Mouse (Mus musculus) adrenal gland, postnatal 36 days (tissue): ENCODE measurements around the gene Ggct. TPM values are rescaled to one million over a fixed set of nuclear protein-coding genes. Genes with fewer than 3 reads are reported as not detected.
"Not testable (repeated sequence)": the region's sequence is repeated elsewhere in the genome, so short reads cannot be mapped to it uniquely, and the experiment has no call there.

Source experiments
- DNase-seq, 2 experiments: peaks; one replicate each; pipeline ENCODE4 v3.0.0; 2021; ENCODE audit warnings: mixed read lengths in 1 of 2
- total RNA-seq, 2 experiments: library from RNA; stranded (reverse); gene quantifications; 2 replicates each; pipeline ENCODE4 v1.2.3; 2021

Ggct gene
- total RNA-seq, 2 experiments from 2014 or later, result 4.7 to 9.5 TPM

DNA sequence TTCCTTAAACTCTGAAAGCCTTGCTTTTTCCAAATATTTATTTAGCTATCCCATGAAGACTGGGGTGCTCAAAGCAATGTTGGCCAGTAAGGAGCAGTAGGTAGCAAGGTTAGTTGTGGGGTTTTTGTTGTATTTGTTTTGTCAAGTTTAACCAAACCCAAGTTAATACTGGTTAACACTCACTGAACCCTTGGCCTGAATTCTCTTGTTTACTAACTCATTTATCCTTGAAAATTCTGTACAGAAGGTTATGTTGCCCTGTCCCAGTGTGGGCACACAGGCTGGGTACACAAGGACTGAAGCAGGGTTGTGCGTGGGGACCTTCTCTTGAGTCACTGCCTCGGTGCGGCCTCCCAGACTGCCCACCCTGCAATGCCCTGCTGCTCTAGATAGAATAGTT is 3.6 kb upstream of the Ggct start:
- DNase-seq, result no peak

DNA sequence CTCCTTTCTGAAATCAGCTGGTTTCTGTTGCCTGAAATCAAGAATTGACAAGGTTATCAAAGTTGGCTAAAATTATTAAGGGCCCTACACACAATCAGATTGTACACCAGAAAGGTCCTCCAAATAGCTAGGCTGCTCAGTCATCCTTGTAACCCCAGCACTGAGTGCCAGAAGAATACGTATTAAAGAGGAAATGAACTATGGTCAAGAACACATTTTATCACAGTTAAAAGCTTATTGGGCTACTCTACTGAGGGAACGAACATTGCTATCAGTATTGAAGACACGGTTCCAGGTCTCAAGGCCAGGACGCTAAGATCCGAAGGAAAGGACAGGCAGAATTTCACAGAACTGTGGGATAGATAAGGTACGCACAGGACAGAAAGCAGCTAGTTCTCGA is 609 bp downstream of the Ggct start:
- DNase-seq, result no peak

DNA sequence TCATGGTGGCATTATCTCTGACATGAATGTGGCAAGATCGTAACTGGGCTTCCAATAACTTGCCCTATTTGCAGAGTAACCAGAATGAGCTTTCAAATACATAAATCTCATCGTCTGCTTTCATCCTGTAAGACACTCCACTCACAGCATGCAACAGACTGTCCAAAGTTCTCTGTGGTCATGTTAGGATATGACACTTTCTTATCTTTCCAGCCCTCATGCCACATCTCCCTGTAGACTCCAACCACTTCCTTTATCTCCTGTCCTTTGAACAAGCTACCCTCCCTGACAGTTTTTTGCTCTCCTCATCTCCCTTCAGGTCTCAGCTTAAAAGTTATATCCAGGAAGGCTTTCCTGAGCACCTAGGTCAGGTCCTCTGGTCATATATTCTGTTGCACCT is 1.6 kb downstream of the Ggct start:
- DNase-seq, result no peak

DNA sequence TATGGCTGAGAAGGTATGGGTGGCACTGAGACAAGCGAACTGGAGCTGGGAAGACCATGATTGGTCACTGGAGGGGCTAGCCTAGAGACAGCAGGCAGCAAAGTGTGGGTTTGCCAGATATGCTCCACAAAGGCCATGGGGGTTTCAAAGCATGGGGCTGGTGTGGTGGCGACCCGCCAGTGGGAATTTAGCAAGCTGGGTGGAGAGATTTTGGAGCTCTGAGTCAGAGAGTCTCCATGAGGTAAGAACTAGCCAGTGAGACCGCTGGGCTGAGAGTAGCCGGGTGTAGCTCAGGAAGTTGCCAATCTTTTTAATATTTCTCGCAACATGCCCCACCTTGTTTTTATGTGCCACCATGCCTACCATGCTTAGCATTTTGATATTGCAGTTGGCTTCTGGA is 4.6 kb downstream of the Ggct start:
- DNase-seq, result no peak

DNA sequence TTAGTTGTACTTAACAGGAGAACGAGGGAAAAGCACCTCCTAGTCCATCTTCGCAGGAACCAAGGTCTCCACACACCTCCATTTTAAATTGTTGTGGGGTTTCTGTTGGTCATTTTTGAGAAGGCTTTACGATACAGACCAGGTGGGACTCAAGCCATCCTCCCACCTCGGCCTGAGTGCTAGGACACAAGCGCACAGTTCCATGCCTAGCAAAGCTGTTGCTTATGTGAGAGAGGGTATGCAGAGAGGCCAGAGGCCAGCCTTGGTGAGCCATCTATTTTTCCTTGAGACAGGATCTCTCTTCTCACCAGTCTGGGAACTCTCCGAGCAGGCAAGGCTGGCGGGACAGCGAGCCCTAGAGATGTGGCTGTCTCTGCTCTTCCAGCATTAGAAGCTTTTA is 8.7 kb downstream of the Ggct start:
- DNase-seq, result no peak

DNA sequence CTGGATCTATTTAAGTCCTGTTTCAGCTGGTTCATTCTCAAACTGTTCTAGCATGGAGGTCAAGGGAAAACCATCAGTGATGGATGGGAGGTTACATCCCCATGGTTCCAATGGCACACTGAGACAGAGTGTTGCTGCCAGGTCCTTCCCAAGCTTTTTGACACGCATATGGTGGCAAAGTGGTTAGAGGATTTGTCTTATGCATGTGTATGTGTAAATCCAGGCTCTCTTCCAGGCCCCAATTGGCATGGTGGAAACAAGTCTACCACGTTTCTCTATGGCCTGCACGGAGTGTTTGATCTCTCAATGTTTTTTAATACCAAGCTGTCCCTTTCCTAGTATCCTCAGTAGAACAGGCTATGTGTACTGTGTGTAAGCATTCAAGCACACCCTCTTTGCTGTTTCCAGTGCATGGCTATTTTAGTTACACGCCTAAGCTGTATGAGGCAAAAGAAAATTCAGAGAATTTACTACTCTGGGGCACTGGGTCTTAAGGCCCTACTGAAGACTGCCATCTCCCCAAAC is 9.2 kb downstream of the Ggct start:
- no peak for DNase-seq

DNA sequence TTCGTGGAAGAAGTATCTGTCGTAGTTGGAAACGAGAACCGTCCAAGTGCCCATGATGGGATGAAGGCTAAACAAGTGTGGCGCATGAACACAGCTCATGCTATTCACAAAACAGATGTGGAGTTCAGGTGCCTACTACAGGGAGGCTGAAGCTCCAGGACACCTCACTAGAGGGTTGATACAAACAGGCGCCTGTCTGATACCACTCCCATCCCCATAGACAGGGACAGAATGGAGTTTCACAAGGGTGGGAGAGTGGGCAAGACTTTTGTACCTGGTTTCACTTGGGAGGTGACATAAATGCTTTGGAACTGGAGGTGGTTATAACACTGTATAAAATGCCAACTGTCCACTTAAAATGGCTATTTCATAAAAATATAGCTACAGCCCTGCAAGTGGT is 13.3 kb downstream of the Ggct start:
- DNase-seq, result no peak

DNA sequence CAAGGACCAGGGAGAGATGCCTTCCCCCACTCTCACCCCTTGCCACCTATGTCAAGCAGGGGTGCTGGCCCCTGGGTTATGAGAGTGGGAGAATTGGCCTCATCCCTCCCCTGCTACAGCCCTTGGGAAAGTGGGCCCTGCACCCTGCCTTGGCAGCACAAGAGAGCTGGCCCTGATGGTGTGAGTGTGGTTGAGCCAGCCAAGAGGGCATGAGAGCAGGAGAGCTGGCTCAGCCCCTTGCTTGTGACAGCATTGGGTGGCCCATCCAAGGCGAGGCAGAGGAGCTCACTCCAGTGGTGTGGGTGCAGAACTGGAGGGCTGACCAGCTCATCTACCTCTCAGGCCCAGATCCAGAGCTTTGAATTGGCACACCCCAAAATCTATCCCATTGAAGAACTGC is 17.1 kb downstream of the Ggct start:
- no peak for DNase-seq

DNA sequence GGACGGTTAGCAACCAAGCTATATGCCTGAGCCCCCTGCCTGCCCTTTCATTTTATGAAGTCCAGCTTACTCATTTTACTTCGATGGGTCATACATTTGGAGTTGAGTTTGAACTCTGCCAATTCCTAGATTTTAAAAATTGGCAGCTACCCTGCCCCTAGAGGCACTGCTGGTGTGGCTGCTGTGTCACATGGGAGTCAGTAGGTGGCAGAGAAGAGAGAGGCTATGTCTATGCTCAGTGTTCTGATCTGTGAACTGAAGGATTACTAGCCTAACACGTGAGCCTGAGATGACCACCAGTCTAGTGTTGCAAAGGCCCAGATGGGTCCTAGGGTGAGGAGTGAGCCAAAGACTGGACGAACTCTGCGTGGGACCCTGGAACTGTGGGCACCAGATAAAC is 18.2 kb downstream of the Ggct start:
- peak; percentile 43 to 46 for DNase-seq

DNA sequence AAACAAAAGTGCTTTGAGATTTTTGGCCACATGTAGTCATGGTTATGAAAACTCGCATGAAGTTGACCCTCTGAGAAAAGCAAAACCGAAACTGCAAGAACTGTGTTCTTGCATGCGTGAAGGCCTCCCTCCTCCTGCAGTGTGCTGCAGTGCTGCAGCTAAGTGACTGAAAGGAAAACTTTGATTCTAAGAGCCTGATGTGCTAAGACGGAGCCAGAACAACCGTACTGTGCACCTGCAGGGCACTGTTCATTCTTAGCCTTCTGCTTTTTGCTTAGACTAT is 19.9 kb downstream of the Ggct start:
- peak; percentile 18 to 27 for DNase-seq

DNA sequence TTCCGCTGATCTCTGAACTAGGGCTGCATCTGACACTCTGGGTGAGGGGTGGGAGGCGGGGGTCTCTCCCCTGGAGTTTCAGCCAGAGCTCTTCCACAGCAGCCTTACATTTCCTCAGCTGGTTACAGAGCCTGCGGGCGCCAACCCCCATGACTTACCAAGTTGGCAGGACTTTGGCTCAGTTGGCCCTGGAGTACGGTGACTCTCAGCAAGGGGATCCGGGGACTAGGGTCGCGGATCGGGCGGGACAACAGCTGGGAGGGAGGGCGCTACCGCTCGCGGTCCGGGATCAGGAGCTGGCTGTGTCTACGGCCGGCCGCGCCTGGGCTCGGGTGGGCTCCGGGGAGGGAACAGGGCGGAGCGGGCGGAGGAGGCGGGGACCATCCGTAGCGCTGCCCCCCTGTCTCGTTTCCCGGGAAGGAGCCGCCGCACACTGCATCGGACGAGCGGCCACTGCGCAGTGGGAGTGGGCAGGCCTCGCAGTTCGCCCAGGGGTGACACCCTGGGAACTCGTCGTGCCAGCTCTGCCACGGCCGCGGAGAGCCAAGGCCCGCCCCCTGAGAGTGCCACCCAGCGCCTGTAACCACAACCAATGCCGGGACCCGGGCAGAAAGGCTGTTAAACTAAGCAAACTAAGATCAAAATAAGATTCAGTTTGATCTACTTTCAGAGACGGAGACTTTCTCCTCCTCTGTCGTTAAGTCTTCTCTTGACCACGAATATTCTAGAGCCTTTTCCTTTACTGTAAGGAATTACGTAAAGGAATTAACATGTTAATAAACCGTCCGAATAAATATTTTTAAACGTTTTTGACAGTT is 20.4 kb downstream of the Ggct start, which contains the start of gene Nod1:
TSS of gene Nod1 (minus strand) at position 502 of the 818 bp plus-strand sequence.
- peak; percentile 89 to 90 for DNase-seq

DNA sequence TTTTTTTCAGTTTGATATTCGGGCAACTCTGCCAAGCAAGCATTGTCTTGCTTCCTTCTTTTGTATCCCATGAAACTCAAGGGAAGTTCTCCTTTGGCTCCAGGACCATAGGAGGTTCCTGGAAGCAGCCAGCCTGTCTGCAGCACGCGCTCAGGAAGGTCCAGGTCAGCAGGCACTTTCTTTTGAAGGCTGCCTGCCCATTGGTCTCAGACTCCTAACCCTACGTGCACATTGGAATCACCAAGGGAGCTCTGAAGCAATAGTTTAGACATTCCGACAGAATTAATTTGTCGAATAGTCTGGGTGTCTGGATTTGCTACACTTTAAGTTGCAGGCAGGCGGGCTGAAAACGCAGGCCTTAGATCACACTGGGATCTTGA is 21.0 kb downstream of the Ggct start:
- DNase-seq, result peak; percentile 27 to 56

DNA sequence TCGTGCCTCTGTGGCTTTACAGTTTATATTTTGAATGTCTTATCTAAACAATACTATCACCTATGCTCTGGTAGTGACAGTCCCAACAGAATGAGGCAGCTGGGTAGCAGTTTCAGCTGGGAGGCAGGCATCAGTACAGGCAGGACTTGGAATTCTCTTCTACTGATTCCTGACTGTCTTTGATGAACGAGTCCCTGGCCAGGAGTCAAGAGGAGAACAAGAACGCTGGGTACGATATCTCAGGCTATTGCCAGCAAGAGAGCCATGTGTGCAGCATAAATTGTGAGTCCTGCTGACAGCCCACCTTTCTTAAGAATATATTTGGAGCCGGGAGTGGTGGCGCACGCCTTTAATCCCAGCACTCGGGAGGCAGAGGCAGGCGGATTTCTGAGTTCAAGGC is 22.2 kb downstream of the Ggct start:
- DNase-seq, result peak in 1 of 2 experiments; percentile 28

DNA sequence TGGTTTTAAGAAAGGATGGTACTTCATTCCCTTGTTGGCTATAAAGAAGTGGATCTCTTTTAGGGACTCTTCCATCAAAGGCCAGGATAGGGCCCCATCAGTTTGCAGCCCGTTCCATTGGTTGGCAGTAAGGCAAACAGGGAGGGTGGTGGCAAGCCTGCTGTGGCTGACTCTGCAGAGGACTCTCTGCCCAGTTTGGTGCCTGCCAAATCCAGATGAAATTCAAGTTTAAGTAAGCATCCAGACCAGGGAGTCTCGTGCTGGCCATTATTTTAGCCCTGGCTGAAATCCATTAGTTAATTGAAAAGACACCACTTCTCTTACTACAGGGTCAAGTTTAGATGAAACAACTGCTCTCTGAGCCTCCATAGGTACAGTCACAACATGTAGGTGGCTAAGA is 22.9 kb downstream of the Ggct start:
- DNase-seq, result no peak

DNA sequence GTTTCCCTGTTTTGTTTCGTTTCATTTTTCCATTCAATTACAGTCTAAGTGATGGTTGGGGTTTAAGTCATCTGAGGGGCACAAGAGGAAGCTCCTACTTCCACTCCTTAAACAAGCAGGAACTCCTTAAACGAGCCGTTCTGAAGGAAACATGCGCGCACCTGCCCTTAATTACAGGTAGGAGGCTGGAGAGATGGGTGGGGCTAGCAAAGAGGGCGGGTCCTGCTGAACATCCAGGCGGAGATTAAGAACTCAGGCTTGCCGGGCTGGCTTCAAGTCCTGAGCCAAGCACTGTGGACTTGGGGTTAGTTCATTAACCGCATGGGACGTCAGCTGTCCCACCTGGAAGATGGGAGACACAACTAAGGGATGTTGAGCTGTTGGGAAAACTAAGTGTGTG is 25.2 kb downstream of the Ggct start:
- no peak for DNase-seq

DNA sequence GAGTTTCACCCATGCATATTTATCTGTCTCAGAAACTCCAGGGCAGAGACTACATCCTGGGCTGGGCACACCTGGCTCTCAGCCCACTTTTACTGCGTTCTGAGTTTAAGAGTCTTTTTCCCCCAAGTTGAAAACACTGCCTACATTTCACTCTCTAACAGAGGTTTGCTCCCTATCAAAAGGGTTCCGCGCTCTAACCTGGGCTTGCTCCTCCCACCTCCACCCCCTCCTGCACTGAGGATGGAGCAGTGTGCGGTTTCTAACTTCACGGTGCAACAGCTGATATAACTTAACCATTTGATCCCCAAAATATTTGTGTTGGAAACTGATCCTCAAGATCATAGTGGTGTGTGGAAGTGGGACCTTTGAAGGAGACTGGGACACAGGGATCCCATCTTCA is 27.5 kb downstream of the Ggct start:
- no peak for DNase-seq

DNA sequence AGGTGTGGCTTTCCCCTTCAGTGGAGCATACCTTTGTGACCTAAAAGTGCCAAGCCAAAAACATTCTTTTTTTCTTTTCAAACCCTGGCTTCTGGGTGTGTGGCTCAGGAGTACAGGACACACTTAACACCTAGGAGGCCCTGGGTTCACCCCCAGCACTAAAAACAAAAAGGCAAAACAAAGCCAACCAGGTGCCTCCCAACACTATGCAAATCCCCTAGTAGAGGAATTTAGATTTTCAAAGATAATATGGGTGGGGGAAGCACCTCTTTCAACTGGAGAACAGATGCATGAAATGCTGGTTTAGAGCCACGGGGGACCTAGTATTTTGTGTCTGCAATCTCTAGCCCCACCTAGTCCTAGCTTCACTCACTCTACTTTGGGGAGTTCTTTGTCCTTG is 28.0 kb downstream of the Ggct start:
- DNase-seq, result no peak

DNA sequence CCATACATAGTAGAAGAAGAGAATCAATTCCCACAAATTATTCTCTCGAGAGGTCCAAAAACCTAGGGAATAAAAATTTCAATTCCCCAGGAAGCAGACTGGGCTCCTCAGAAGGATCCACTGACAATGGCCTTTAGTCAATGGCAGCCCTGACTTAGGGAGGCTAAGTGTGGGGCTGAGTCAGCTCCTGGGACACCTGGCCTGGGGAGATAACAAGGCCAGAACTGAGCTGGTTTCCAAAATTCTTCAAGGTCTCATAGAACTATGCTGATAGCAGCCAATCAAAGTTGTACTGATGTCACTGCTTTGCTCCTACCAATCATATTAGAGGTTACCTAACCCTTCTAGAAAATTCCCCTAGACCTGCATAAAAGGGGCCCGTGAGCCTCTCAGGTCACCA is 29.2 kb downstream of the Ggct start:
- no peak for DNase-seq

DNA sequence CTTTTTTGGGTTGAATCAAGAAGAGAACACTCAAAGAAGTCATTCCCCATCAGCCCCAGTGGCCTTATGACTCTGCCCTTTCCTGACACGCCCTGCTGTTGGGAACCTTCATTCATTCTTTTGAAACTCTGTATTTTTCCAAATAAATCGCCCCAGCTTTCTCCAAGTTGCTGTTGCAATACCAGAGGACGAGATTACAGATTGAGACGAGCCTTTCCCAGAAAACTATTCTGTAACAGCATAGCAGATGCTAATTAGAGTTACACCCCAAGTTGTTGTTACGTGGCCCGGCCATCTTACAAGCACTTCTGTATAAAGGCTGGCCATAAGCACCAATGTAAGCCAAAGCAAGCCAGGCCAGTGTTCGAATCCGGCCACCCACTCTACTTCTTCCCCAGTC is 35.1 kb downstream of the Ggct start:
- DNase-seq, result peak in 1 of 2 experiments; percentile 25

DNA sequence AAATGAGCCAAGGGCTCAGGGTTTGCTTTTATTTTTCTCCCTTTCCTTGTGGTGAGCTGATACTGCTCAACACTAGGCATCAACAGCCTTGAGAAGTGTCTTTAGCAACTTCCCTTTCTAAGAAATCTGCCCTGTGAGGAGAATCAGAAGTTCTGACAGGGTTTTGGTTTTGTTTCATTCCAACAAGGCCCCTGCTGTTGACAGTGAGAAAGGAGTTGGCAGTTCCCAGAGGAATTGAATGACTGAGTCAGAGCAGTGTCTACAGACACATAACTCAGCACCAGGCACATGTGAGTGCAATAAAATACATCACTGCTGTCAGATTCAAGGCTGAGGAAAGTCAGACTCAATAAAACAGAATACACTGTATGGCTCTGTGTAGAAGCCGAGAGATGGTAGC is 36.3 kb downstream of the Ggct start:
- DNase-seq, result peak; percentile 47 to 55

DNA sequence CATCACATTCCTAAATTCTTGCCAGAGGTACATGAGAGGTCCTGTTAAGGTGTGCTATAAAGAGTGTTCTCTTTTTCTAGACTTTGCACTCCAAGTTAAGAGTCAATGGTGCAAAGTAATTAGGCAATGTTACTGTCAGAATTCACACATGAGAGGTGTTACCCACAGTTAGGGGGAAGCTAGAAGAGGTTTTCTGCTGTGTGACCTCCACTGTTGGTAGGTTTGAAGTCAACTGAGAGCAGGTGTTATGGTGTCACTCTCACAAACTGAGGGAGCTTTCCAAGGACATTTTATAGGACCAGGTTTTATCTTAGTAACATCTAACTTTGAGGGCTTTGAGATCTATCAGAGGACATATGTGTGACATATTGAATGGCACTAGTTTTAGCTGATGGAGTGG is 36.8 kb downstream of the Ggct start:
- DNase-seq, result no peak

DNA sequence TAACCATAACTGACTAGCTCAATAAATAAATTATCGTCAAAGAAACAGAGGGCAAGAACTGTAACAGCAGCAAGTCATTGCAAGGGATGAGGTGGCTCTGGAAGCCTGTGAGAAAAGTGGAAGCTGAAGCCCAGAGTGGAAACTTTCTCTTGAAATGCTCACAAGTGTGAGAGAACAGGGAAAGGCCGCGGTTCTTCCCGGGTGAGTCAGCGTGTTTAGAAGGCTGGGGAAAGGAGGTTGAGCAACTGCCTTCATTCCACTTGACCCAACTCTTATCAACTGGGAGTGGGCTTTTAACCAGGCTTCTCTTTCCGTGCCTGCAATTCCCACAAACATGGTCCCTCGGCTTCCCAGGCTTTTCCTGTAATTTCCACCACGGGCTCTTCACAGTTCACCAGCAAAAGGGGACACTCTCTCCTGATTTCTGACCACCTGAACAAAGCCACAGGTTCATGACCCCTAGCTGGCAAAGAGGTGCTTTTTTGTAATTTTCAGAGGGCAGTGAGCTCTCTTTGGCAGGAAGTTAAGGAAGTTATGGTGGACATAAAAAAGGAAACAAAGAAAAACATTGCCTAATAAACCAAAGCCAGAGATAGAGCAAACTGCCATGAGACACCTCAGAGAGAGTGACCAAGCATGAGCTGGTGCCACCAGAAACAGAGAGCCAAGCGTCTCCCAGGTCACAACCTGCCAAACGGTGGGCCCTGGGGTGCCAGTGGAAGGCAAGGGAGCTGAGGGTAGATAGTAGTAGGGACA is 37.9 kb downstream of the Ggct start:
- peak; percentile 67 to 69 for DNase-seq

DNA sequence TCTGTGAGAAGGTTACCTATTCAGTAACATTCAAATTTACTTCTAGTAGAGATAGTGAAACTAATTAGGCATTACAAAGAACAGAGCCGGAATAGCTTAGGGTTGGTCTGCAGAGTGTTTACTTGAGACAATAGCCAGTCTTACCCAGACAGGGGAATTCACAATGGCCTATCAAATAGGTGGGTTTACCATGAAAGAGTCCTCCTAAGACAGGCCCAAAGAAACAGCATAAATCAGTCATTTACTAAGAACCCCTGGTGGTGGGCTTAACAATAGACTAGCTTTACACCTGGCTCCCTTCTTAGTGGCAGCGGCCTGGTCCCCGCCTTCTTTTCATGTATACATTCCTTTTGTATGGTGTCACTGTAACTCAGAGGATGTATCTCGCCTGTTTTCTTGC is 39.4 kb downstream of the Ggct start:
- DNase-seq, result not testable (repeated sequence)

DNA sequence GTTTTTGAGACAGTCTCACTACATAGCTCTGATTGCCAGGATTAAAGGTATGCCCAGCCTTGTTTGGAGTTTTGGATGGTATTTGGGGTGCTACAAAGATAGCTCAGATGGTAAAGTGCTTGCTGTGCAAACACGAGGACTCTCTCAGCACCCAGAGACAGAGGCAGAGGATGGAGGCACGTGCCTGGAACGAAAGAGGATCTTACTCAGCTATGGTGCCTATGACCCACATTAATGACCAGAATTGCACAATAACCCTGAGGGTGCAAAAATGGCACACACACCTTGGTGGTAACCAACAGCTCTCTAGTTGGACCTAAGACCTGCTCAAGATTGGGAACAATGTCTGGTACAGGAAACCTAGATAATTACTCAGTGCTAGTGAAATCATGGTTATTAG is 40.2 kb downstream of the Ggct start:
- no peak for DNase-seq
